Mouse (Mus musculus) heart, adult 11 months (tissue): ENCODE measurements at regions not wholly inside any gene's neighbourhood (a gene's known extent, or its start where the extent isn't known, plus 50 kb on each side); places are given as distances from the start of the nearest gene placed in this dataset.

Experiments
- DNase-seq: peaks from one replicate; pipeline ENCODE4 v3.0.0; 2022

DNA sequence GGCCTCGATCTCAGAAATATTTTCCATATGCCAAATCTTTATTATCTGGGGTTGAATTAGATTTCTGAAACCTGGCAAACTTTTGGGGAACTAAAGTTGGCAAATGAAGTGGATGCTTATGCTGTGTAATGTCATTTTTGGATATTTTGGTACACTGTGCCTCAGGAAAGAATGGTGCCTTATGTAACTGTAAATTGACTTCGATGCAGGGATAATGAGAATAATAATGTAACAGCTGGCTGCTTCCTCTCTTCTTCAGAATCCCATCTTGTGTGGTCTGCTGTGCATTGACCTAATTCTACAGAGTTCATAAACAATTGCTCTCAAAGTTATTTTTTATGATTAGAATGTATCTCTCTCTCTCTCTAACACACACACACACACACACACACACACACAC, 545.6 kb downstream of the Tfap2b start:
- DNase-seq: no peak

DNA sequence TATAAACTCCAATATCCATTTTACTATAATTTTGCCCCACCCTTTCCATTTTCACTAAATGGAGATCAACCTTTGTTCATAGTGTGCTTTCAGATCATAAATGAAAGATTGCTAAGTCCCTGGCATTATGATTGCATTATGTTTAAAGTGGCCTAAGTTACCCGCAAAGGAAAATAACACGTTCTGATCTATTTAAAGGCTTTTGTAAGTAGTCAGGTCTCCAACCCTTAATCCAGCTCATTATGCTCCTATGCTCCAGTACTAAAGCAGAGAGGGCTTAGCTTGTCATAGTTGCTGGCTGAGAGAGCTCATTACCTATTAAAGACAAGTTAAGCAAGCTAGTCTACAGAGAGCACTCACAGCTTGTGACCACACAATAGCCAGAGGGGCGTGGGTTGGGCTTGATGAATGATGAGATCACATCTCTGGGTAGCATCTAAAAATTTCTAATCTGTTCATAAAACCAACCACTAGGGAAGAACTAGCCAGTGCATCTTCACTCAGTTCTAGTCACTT, 549.3 kb downstream of the Tfap2b start:
- no peak for DNase-seq

DNA sequence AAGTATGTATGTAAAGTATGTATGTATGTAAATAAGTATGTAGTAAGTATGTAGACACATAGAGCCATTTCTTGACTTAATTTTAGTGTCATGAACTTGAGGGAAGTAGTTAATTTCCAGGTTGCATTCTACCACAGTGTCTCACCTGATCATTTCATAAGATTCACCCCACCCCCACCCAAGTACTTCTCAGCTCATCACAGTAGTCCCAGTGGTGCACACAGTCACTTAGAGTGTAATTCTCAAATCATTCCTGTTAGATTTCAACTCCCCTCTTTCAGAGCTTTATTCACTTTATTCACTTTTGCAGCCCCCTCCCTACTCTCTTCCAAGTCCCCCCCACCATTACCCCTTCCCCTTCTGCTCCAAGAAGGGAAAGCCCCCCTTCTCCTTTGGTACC, 558.2 kb downstream of the Tfap2b start:
- no peak for DNase-seq

GRCm38 (mm10) chr1:19772266-19772665, 563.6 kb downstream of the Tfap2b start:
- DNase-seq: no peak

DNA sequence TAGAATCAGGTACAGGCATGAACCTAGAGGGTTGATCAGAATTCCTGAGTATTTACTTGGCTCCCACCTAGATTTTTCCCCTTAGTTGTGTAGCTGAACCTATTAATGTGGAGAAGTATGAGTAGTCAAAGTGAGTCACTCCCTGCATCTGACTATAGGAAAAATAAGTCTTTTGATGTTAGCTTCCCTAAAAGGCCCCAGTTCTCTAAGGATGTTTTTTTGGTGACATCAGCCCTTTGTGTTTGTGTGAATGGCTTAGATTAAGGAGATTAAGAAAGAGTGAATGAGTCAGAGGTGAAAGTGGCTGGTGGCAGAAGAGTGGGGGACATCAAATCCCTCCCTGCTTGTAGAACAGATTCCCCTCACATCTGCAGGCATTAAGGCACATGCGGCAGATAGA, 565.8 kb downstream of the Tfap2b start:
- no peak for DNase-seq

GRCm38 (mm10) chr1:19777542-19777941, 568.8 kb downstream of the Tfap2b start:
- DNase-seq: no peak

DNA sequence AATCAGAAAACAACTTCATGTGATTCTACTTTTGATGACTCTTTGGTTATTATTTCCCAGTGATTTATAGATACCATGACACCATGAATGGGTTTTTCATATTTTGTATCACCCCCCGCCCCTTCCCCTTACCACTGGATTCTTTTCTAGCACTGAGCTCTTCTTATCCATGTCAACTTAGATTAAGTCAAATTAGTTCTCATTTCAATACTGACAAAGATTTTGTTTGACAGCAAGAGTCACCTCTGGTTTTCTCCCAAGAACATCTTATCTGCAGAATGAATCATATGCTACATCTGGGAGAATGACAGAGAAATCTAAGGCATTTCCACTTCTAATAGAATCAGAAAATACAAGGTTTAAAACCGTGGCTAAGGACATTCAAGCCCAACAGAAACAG, 578.3 kb downstream of the Tfap2b start:
- DNase-seq: no peak

- DNase-seq: no peak
These were observed 585.4 kb downstream of the Tfap2b start for GRCm38 (mm10) chr1:19794124-19794523.

GRCm38 (mm10) chr1:19825887-19826286, 617.2 kb downstream of the Tfap2b start:
- no peak for DNase-seq

DNA sequence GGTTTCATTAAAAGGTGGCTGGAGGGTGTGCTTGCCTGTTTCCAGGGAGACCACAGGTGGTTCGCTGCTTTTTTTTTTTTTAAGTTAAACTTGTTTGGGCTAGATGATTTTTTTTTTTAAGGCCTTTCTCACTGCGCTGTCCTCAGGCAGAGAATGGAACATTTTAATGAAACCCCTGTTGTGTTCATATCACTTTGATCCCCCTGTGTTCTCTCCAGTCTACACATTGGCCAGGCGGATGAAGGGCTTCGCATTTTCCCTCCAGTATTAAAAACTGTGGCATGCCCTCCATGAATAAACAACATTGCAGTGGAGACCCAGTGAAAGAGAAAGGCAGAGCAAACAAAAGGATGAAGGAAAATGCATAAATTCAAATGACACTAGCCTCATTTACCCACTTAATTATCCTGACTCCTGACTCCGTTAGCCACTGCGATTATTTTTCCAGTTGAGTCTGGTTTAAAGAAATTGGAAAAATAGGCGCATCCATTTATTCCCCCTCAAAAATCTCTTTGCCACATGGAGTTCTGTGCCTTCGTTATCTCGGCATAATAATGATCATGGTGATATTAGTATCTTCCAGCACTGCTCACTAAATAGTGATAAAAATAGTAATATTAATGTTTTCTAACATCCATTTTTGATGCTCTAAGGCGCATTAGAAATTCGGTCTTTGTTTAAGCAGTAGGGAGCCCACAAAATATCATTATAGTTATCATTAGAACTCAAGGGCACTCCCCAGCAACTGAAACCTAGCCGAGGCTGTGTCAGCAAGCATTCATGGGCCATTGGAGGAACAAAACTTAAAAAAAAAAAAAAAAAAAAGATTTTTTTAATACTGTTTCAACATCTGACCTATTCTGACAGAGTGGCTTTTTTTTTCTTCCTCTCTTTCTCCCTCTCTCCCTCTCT, 618.0 kb downstream of the Tfap2b start:
- DNase-seq: no peak

DNA sequence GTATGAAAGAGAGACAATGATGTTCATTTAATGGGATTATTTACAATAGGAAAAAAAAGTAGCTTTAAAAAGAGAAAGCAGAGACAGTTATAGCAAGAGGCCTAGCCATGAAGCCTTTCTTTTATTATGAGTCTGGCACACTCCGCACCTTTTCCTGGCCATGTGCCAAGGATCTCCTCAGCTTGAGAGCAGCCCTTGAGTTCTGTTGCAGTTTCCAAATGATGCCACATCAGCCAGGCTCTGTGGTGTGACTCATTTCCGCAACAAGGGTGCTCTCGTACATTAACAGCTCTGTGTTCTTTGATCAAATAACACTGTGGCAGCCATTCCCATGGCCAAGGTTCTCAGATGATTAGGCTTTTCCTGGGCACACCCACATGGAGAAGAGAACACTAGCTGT, 641.2 kb downstream of the Tfap2b start:
- peak; percentile 87 for DNase-seq

- no peak for DNase-seq
These were observed 648.5 kb downstream of the Tfap2b start for GRCm38 (mm10) chr1:19857250-19857649.

- DNase-seq: no peak
These were observed 659.8 kb downstream of the Tfap2b start for GRCm38 (mm10) chr1:19868478-19868877.

DNA sequence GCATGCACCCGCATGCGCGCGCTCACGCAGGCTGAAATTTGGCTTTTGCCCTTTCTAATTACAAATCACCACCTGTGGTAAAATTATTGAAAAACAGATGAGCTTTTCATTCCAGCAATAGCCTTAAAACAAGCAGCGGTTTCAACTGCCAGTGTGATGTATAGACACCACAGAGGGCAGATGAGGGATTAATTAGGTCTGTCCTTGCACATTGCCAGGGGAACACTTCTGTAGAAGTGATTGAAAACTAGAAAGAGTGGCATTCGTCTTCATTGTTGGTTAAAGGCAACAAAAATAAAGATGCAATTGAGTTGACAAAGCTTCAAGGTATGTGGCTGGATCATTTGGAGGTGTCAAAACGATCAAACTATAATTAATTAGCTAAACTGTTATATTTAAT, 672.5 kb downstream of the Tfap2b start:
- DNase-seq: no peak

- no peak for DNase-seq
These were observed 690.7 kb downstream of the Tfap2b start for GRCm38 (mm10) chr1:19899426-19899825.

- no peak for DNase-seq
These were observed 691.2 kb downstream of the Tfap2b start for GRCm38 (mm10) chr1:19899889-19900310.

GRCm38 (mm10) chr1:19900983-19901531, 692.3 kb downstream of the Tfap2b start:
- no peak for DNase-seq

DNA sequence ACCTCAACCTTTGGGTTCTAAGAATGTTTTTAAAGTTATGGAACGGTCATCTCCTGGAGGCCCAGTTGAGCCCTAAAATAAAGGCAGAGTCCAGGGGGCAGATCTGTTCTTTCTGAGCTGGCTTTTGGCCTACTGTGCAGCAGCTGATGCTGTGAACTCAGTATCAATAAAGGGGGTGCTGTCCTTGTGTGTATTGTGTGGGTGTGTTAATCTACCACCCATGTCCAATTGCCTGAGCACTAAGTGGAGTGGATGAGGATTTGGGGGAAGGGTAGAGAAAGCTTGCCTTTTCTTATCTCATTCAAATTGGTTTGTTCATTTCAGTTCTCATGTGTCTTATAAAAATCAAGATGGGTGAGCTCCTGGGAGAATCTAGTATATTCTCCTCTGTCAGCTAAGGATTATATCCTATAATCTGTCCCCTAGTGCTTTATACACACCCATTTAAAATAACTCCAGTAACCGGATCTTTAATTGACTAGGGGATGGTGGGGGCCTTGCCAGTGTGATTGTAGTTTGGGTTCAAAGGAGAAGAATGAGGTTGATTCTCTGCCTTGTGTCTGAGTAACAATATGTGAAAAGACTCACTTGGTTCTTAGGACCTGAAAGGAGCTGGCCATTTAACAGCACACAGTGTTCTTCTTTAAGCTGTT, 703.6 kb downstream of the Tfap2b start:
- no peak for DNase-seq

DNA sequence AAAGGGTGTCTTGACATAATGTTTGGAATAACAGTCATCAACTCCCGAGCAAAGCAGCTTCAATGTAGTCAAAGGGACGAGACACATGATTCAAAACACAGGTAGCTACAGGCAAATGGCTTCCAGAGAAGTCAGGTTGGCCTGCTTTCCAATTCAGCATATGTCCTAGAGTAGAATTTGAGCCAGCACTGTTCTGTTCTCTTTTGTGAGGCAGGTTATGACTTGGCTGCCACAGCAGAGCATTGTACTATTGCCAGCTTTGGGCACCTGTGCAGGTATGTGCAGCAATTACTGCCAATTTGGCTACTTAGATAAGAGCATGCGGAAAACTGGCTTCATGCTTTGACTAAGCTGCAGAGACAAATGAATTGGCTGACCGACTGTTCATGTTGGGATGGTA, 699.1 kb downstream of the Pkhd1 start:
- DNase-seq: no peak

- DNase-seq: no peak
These were observed 690.7 kb downstream of the Pkhd1 start for GRCm38 (mm10) chr1:19927192-19927591.

DNA sequence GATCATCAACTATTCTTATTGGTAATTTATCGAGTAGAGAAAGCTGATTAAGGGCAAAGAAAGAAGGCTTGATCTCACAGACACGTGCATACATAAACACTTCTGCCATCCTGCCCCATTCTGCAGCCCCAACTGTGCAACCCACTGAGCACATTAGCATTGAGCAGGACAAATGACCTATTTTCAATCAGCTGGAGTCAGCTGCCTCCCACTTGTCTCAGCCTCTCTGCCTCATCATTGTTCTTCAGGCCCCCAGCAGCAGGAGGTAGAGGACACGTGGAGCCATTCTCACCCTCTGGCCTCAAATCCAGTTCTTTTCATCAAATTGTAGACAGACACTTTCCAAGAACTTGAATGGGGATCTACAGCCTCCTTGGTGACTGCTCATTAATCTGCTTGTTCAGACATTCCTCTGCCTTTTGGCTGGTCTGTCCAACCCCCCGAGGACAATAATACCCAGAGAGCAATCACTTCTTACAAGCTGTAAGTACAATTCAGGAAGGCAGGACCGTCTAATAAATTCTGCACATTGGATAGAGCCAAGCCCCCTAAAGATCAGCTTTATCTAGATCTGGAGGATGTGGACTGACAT, 690.0 kb downstream of the Pkhd1 start:
- no peak for DNase-seq

GRCm38 (mm10) chr1:19951050-19951679, 666.7 kb downstream of the Pkhd1 start:
- no peak for DNase-seq

GRCm38 (mm10) chr1:19951680-19952248, 666.1 kb downstream of the Pkhd1 start:
- no peak for DNase-seq
